Mouse (Mus musculus): ENCODE measurements around the gene Hspb2. TPM values are rescaled to one million over a fixed set of nuclear protein-coding genes. Genes with fewer than 3 reads are reported as not detected.

Gene Hspb2
- polyA plus RNA-seq, 1 experiment from 2014 or later: 5.0 TPM

GRCm38 (mm10) chr9:50753947-50754346, 1.8 kb upstream of the Hspb2 start:
- Histone ChIP-seq H3K9ac (ENCODE audit: low read depth, low read length) (0 out of 2 replicates have a peak overlapping the region, but pooled peaks have one; percentile 6), H3K4me3 (ENCODE audit: low read length) (peak overlapping the region; percentile 28), H3K4me2 (ENCODE audit: low read depth, low read length) (peak overlapping the region; percentile 17; the same call in 1 of the 2 replicates)

GRCm38 (mm10) chr9:50752784-50753615, 846 bp upstream of the Hspb2 start:
- peak; percentile 78 for ATAC-seq
- Histone ChIP-seq H3K4me3 (ENCODE audit: low read length) (peak overlapping the region; percentile 28), H3K9me3 (ENCODE audit: control insufficient read depth, low read length) (no peaks in the 10 kb centered on the region), H3K36me3 (ENCODE audit: control insufficient read depth, insufficient read depth, low read length) (no peaks in the 10 kb centered on the region), H3K4me1 (ENCODE audit: control insufficient read depth, insufficient read depth, low read length) (peaks cover 7% of the 10 kb centered on the region; the same call in 1 of the 2 replicates), H3K9ac (ENCODE audit: low read depth, low read length) (peak overlapping the region; percentile 35), H3K27ac (ENCODE audit: low read length) (peak overlapping the region; percentile 73; the same call in 1 of the 2 replicates), H3K4me2 (ENCODE audit: low read depth, low read length) (peak overlapping the region; percentile 17), H3K27me3 (replicated peaks; ENCODE audit: control insufficient read depth, insufficient read depth, low read length) (no peaks in the 10 kb centered on the region)
- WGBS: 60% methylated on average over 17 of the region's 17 CpGs

More at GRCm38 (mm10) chr9:50753947-50754346, 1.8 kb upstream of the Hspb2 start:
- Histone ChIP-seq H3K9me3 (ENCODE audit: control insufficient read depth, low read length) (no peaks in the 10 kb centered on the region), H3K27ac (ENCODE audit: low read length) (no peak overlapping the region), H3K36me3 (ENCODE audit: control insufficient read depth, insufficient read depth, low read length) (no peaks in the 10 kb centered on the region), H3K27me3 (replicated peaks; ENCODE audit: control insufficient read depth, insufficient read depth, low read length) (no peaks in the 10 kb centered on the region), H3K4me1 (ENCODE audit: control insufficient read depth, insufficient read depth, low read length) (peaks cover 7% of the 10 kb centered on the region; the same call in 1 of the 2 replicates)
- 48% methylated on average over 7 of the region's 7 CpGs for WGBS
- ATAC-seq: no peak

- Histone ChIP-seq H3K9me3 (ENCODE audit: control insufficient read depth, low read length) (no peaks in the 10 kb centered on the region), H3K4me2 (ENCODE audit: low read depth, low read length) (no peak within 1 kb of the TSS), H3K27me3 (replicated peaks; ENCODE audit: control insufficient read depth, insufficient read depth, low read length) (no peaks in the 10 kb centered on the region), H3K36me3 (ENCODE audit: control insufficient read depth, insufficient read depth, low read length) (no peaks in the 10 kb centered on the region), H3K4me3 (ENCODE audit: low read length) (no peak within 1 kb of the TSS), H3K9ac (ENCODE audit: low read depth, low read length) (peak within 1 kb of the TSS; percentile 11; the same call in 1 of the 2 replicates), H3K27ac (ENCODE audit: low read length) (peak within 1 kb of the TSS; percentile 73; the same call in 1 of the 2 replicates), H3K4me1 (ENCODE audit: control insufficient read depth, insufficient read depth, low read length) (peaks cover 7% of the 10 kb centered on the region; the same call in 1 of the 2 replicates)
- no peak for ATAC-seq
- WGBS: 76% methylated on average over 22 of the region's 22 CpGs
These were observed 831 bp downstream of the Hspb2 start, which contains the start of gene Cryab for GRCm38 (mm10) chr9:50751323-50751722. Cryab (plus strand) TSS chr9:50751325.

GRCm38 (mm10) chr9:50750706-50751105, 1.4 kb downstream of the Hspb2 start:
- no peaks in the 10 kb centered on the region for H3K27me3 ChIP-seq (replicated peaks; ENCODE audit: control insufficient read depth, insufficient read depth, low read length)
- no peaks in the 10 kb centered on the region for H3K36me3 ChIP-seq (ENCODE audit: control insufficient read depth, insufficient read depth, low read length)
- H3K9ac ChIP-seq (ENCODE audit: low read depth, low read length): no peak overlapping the region
- H3K4me1 ChIP-seq (ENCODE audit: control insufficient read depth, insufficient read depth, low read length): peaks cover 7% of the 10 kb centered on the region; the same call in 1 of the 2 replicates
- no peak for ATAC-seq
- 78% methylated on average over 6 of the region's 6 CpGs for WGBS
- no peak overlapping the region for H3K4me2 ChIP-seq (ENCODE audit: low read depth, low read length)
- H3K4me3 ChIP-seq (ENCODE audit: low read length): no peak overlapping the region
- H3K27ac ChIP-seq (ENCODE audit: low read length): no peak overlapping the region
- H3K9me3 ChIP-seq (ENCODE audit: control insufficient read depth, low read length): no peaks in the 10 kb centered on the region

- peak within 1 kb of the TSS; percentile 93 for H3K27ac ChIP-seq (ENCODE audit: low read length)
- peak; percentile 90 for ATAC-seq
These were observed 5.9 kb downstream of the Hspb2 start, which contains the start of gene 2310030G06Rik for GRCm38 (mm10) chr9:50746214-50746677. 2310030G06Rik (minus strand) TSS chr9:50746536.

GRCm38 (mm10) chr9:50745806-50746205, 6.3 kb downstream of the Hspb2 start:
- no peaks in the 10 kb centered on the region for H3K9me3 ChIP-seq (ENCODE audit: control insufficient read depth, low read length)
- H3K4me3 ChIP-seq (ENCODE audit: low read length): peak overlapping the region; percentile 58
- H3K4me2 ChIP-seq (ENCODE audit: low read depth, low read length): peak overlapping the region; percentile 55
- no peaks in the 10 kb centered on the region for H3K4me1 ChIP-seq (ENCODE audit: control insufficient read depth, insufficient read depth, low read length)
- H3K36me3 ChIP-seq (ENCODE audit: control insufficient read depth, insufficient read depth, low read length): no peaks in the 10 kb centered on the region
- peak overlapping the region; percentile 93 for H3K27ac ChIP-seq (ENCODE audit: low read length)
- peak overlapping the region; percentile 68 for H3K9ac ChIP-seq (ENCODE audit: low read depth, low read length)
- ATAC-seq: peak; percentile 72
- 11% methylated on average over 7 of the region's 7 CpGs for WGBS
- H3K27me3 ChIP-seq (replicated peaks; ENCODE audit: control insufficient read depth, insufficient read depth, low read length): no peaks in the 10 kb centered on the region

More at GRCm38 (mm10) chr9:50746214-50746677, 5.9 kb downstream of the Hspb2 start, which contains the start of gene 2310030G06Rik:
- peak within 1 kb of the TSS; percentile 55 for H3K4me2 ChIP-seq (ENCODE audit: low read depth, low read length)
- no peaks in the 10 kb centered on the region for H3K4me1 ChIP-seq (ENCODE audit: control insufficient read depth, insufficient read depth, low read length)
- peak within 1 kb of the TSS; percentile 68 for H3K9ac ChIP-seq (ENCODE audit: low read depth, low read length)
- under 1% methylated on average over 19 of the region's 19 CpGs for WGBS
- no peaks in the 10 kb centered on the region for H3K9me3 ChIP-seq (ENCODE audit: control insufficient read depth, low read length)
- H3K4me3 ChIP-seq (ENCODE audit: low read length): peak within 1 kb of the TSS; percentile 58
- no peaks in the 10 kb centered on the region for H3K36me3 ChIP-seq (ENCODE audit: control insufficient read depth, insufficient read depth, low read length)
- H3K27me3 ChIP-seq (replicated peaks; ENCODE audit: control insufficient read depth, insufficient read depth, low read length): no peaks in the 10 kb centered on the region

GRCm38 (mm10) chr9:50742744-50743143, 9.4 kb downstream of the Hspb2 start:
- Histone ChIP-seq H3K36me3 (ENCODE audit: control insufficient read depth, insufficient read depth, low read length) (no peaks in the 10 kb centered on the region), H3K27me3 (replicated peaks; ENCODE audit: control insufficient read depth, insufficient read depth, low read length) (no peaks in the 10 kb centered on the region), H3K4me1 (ENCODE audit: control insufficient read depth, insufficient read depth, low read length) (peaks cover 5% of the 10 kb centered on the region; the same call in 1 of the 2 replicates), H3K9me3 (ENCODE audit: control insufficient read depth, low read length) (no peaks in the 10 kb centered on the region), H3K4me3 (ENCODE audit: low read length) (no peak overlapping the region), H3K9ac (ENCODE audit: low read depth, low read length) (no peak overlapping the region), H3K27ac (ENCODE audit: low read length) (no peak overlapping the region), H3K4me2 (ENCODE audit: low read depth, low read length) (no peak overlapping the region)
- WGBS: 74% methylated on average over 2 of the region's 2 CpGs
- no peak for ATAC-seq

GRCm38 (mm10) chr9:50742261-50742660, 9.9 kb downstream of the Hspb2 start:
- 82% methylated on average over 3 of the region's 3 CpGs for WGBS
- Histone ChIP-seq H3K4me2 (ENCODE audit: low read depth, low read length) (no peak overlapping the region), H3K9ac (ENCODE audit: low read depth, low read length) (no peak overlapping the region), H3K36me3 (ENCODE audit: control insufficient read depth, insufficient read depth, low read length) (no peaks in the 10 kb centered on the region), H3K9me3 (ENCODE audit: control insufficient read depth, low read length) (no peaks in the 10 kb centered on the region), H3K27ac (ENCODE audit: low read length) (no peak overlapping the region), H3K4me3 (ENCODE audit: low read length) (no peak overlapping the region), H3K4me1 (ENCODE audit: control insufficient read depth, insufficient read depth, low read length) (peaks cover 5% of the 10 kb centered on the region; the same call in 1 of the 2 replicates), H3K27me3 (replicated peaks; ENCODE audit: control insufficient read depth, insufficient read depth, low read length) (no peaks in the 10 kb centered on the region)
- no peak for ATAC-seq
